Mouse (Mus musculus) erythroblast, embryonic 14.5 days (primary cell): ENCODE data around the gene Zfp607a. TPM values are rescaled to one million over a fixed set of nuclear protein-coding genes. Genes with fewer than 3 reads are reported as not detected.
"Not testable (repeated sequence)": the region's sequence is repeated elsewhere in the genome, so short reads cannot be mapped to it uniquely, and the experiment has no call there.

Source experiments
- H3K27me3 ChIP-seq: 2 replicates; pipeline ENCODE4 v1.6.1; 2012; ENCODE audit warnings: inconsistent platforms; ENCODE audit not compliant: control insufficient read depth
- H3K36me3 ChIP-seq: 2 replicates; pipeline ENCODE4 v1.6.1; 2012; ENCODE audit warnings: mild to moderate bottlenecking, inconsistent platforms; ENCODE audit not compliant: control insufficient read depth
- H3K4me1 ChIP-seq: 2 replicates; pipeline ENCODE4 v1.6.1; 2012; ENCODE audit warnings: inconsistent platforms; ENCODE audit not compliant: control insufficient read depth
- H3K4me3 ChIP-seq: replicated peaks from 2 replicates; pipeline ENCODE3; 2012; ENCODE audit warnings: moderate library complexity, mild to moderate bottlenecking, inconsistent platforms
- H3K9me3 ChIP-seq: 2 replicates; pipeline ENCODE4 v1.6.1; 2012; ENCODE audit warnings: low read length, inconsistent platforms, mixed read lengths; ENCODE audit not compliant: control insufficient read depth
- GATA1 ChIP-seq: IDR thresholded peaks from 2 replicates; pipeline ENCODE4 v1.6.1; 2012; ENCODE audit warnings: low read length, inconsistent platforms, mixed read lengths
- TAL1 ChIP-seq: IDR thresholded peaks from 3 replicates; pipeline ENCODE4 v1.6.1; 2012; ENCODE audit warnings: low read length, inconsistent platforms, mixed read lengths
- polyA plus RNA-seq: library from polyadenylated mRNA; stranded (reverse); fragments of >175 nt; gene quantifications from 2 replicates; pipeline ENCODE4 v1.2.3, GENCODE M21; 2012

Zfp607a gene
- polyA plus RNA-seq, 1 experiment: not detected

GRCm38 (mm10) chr7:27859301-27860251 is 2.2 kb downstream of the Zfp607a start:
- peaks cover 9% of the 10 kb centered on the region for H3K36me3 ChIP-seq
- no peaks in the 10 kb centered on the region for H3K9me3 ChIP-seq
- H3K4me3 ChIP-seq: peak overlapping the region; percentile 79
- no peaks in the 10 kb centered on the region for H3K27me3 ChIP-seq
- peaks cover 30% of the 10 kb centered on the region for H3K4me1 ChIP-seq
- TF ChIP-seq TAL1 (no peak), GATA1 (no peak)

- Histone ChIP-seq H3K27me3 (no peaks in the 10 kb centered on the region), H3K36me3 (peaks cover 12% of the 10 kb centered on the region), H3K9me3 (no peaks in the 10 kb centered on the region), H3K4me1 (peaks cover 30% of the 10 kb centered on the region), H3K4me3 (peak overlapping the region; percentile 79)
- TF ChIP-seq GATA1: no peak
- TF ChIP-seq TAL1: no peak
Observed at GRCm38 (mm10) chr7:27860396-27861235, 3.3 kb downstream of the Zfp607a start.

GRCm38 (mm10) chr7:27862578-27862977 is 5.3 kb downstream of the Zfp607a start:
- not testable (repeated sequence) for H3K9me3 ChIP-seq

GRCm38 (mm10) chr7:27881721-27882120 is 24.4 kb downstream of the Zfp607a start:
- H3K9me3 ChIP-seq: peaks cover 34% of the 10 kb centered on the region

More at GRCm38 (mm10) chr7:27862578-27862977, 5.3 kb downstream of the Zfp607a start:
- H3K27me3 ChIP-seq, H3K4me3 ChIP-seq: not testable (repeated sequence)
- peaks cover 24% of the 10 kb centered on the region for H3K36me3 ChIP-seq
- H3K4me1 ChIP-seq: peaks cover 30% of the 10 kb centered on the region

GRCm38 (mm10) chr7:27900601-27901000 is 43.3 kb downstream of the Zfp607a start:
- Histone ChIP-seq H3K36me3 (no peaks in the 10 kb centered on the region), H3K4me1 (no peaks in the 10 kb centered on the region), H3K4me3 (no peak overlapping the region), H3K27me3 (no peaks in the 10 kb centered on the region), H3K9me3 (no peaks in the 10 kb centered on the region)
- TF ChIP-seq TAL1 (no peak), GATA1 (no peak)

More at GRCm38 (mm10) chr7:27881721-27882120, 24.4 kb downstream of the Zfp607a start:
- H3K4me1 ChIP-seq: no peaks in the 10 kb centered on the region
- TF ChIP-seq GATA1 (no peak), TAL1 (no peak)
- H3K4me3 ChIP-seq: no peak overlapping the region
- H3K36me3 ChIP-seq: peaks cover 46% of the 10 kb centered on the region
- no peaks in the 10 kb centered on the region for H3K27me3 ChIP-seq

- H3K9me3 ChIP-seq: no peaks in the 10 kb centered on the region
- no peaks in the 10 kb centered on the region for H3K36me3 ChIP-seq
- no peak for TF ChIP-seq TAL1
- TF ChIP-seq GATA1: no peak
- no peaks in the 10 kb centered on the region for H3K27me3 ChIP-seq
- H3K4me3 ChIP-seq: no peak overlapping the region
- no peaks in the 10 kb centered on the region for H3K4me1 ChIP-seq
Observed at GRCm38 (mm10) chr7:27905061-27905848, 47.9 kb downstream of the Zfp607a start.

GRCm38 (mm10) chr7:27910952-27911351 is 53.6 kb downstream of the Zfp607a start:
- H3K27me3 ChIP-seq, H3K4me3 ChIP-seq, H3K9me3 ChIP-seq, H3K4me1 ChIP-seq, H3K36me3 ChIP-seq: not testable (repeated sequence)

GRCm38 (mm10) chr7:27927041-27927440 is 69.7 kb downstream of the Zfp607a start:
- not testable (repeated sequence) for H3K4me3 ChIP-seq, H3K27me3 ChIP-seq, H3K36me3 ChIP-seq, H3K9me3 ChIP-seq
- peaks cover 12% of the 10 kb centered on the region for H3K4me1 ChIP-seq
